Mouse (Mus musculus) embryonic facial prominence, embryonic 12.5 days (tissue): Measurements from ENCODE around the gene Edem1. TPM values are rescaled to one million over a fixed set of nuclear protein-coding genes. Genes with fewer than 3 reads are reported as not detected.
"Not testable (repeated sequence)": the region's sequence is repeated elsewhere in the genome, so short reads cannot be mapped to it uniquely, and the experiment has no call there.

Experiments
- ATAC-seq: fragments of 200-750 bp; cut with Nextera tagmentation; 2 replicates; pipeline ENCODE4 v1.8.0; 2017; ENCODE audit not compliant: insufficient number of reproducible peaks, insufficient read depth, low FRiP score, low TSS enrichment
- H3K27ac ChIP-seq: fragments of 300-500 bp; sonication (generic); 2 replicates; pipeline ENCODE4 v1.5.1; 2016; ENCODE audit warnings: mild to moderate bottlenecking
- H3K27me3 ChIP-seq: fragments of 300-500 bp; sonication (generic); 2 replicates; pipeline ENCODE4 v1.6.1; 2016; ENCODE audit warnings: mild to moderate bottlenecking, moderate library complexity
- H3K36me3 ChIP-seq: fragments of 300-500 bp; sonication (generic); 2 replicates; pipeline ENCODE4 v1.6.1; 2016; ENCODE audit warnings: mild to moderate bottlenecking
- H3K4me1 ChIP-seq: fragments of 300-500 bp; sonication (generic); 2 replicates; pipeline ENCODE4 v1.6.1; 2016
- H3K4me2 ChIP-seq: fragments of 300-500 bp; sonication (generic); replicated peaks from 2 replicates; pipeline ENCODE4 v1.6.1; 2016; ENCODE audit warnings: mild to moderate bottlenecking, moderate library complexity
- H3K4me3 ChIP-seq: fragments of 300-500 bp; sonication (generic); 2 replicates; pipeline ENCODE4 v1.5.1; 2016; ENCODE audit warnings: mild to moderate bottlenecking
- H3K9ac ChIP-seq: fragments of 300-500 bp; sonication (generic); 2 replicates; pipeline ENCODE4 v1.6.1; 2016; ENCODE audit warnings: mild to moderate bottlenecking, moderate library complexity
- H3K9me3 ChIP-seq: fragments of 300-500 bp; sonication (generic); 2 replicates; pipeline ENCODE4 v1.6.1; 2016; ENCODE audit warnings: mild to moderate bottlenecking, moderate library complexity
- WGBS: fragments of 180-500 bp; shearing (Covaris S2); methylation state at CpG from one replicate; pipeline ENCODE4 v1.1.7; 2016; 5-methylcytosine and 5-hydroxymethylcytosine counted together
- polyA plus RNA-seq: library from polyadenylated mRNA; unstranded; fragments of >200 nt; fragmentation: Nextera tagmentation; extraction: Ambion mirVana; gene quantifications from 2 replicates; pipeline ENCODE4 v1.2.1, GENCODE M21; 2016

The Edem1 gene
- polyA plus RNA-seq, 1 experiment from 2014 or later = 26.0 TPM

DNA sequence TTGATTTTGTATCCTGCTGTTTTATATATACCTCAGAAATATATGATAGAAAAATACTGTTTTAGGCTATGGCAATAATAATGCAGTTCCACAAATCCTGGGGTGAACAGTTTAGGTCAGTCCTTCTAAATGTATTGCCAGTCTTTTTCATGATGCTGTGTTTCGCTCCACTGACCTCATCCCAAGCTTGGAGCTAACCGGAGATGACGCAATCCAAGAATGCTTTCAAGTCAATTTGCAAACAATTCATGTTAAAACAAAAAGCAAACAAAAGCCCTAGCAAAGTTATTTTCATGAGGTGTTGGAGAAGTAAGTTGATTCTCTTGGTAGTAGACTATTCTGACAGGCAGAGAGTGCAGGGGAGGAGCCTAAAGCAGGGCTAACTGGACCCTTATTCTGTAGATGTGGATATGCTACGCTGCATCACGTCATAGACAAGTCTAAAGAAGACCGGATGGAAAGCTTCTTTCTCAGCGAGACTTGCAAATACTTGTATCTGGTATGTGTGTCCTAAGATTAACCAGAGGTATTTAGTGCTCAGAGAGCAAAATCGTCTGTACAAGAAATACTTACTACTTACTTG, 23.7 kb downstream of the Edem1 start:
- no peak overlapping the region for H3K27ac ChIP-seq
- no peak overlapping the region for H3K9ac ChIP-seq
- H3K9me3 ChIP-seq = no peaks in the 10 kb centered on the region
- 90% methylated on average over 8 of the region's 8 CpGs for WGBS
- no peak overlapping the region for H3K4me3 ChIP-seq
- H3K27me3 ChIP-seq = no peaks in the 10 kb centered on the region
- no peak for ATAC-seq
- no peaks in the 10 kb centered on the region for H3K4me1 ChIP-seq
- H3K4me2 ChIP-seq = no peak overlapping the region
- peaks cover 60% of the 10 kb centered on the region for H3K36me3 ChIP-seq

DNA sequence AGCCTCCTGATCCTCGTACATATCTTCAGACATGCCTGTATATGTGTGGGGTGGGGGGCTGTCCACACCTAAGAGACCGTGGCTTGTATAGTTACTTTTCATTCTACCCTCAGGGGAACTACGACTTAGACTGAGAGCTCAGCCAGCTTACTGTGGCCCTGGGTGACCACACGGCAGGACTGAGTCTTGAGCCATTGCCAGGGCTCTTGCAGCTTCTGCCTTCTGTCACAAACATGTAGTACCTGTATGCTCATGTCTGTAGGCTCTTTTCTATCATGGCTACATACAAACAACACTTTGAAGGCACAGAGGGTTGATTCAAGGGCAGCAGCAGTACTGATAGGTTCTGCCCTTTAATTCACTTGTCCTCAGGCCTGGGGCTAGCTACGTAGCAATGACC, 24.5 kb downstream of the Edem1 start:
- 87% methylated on average over 5 of the region's 5 CpGs for WGBS
- no peak for ATAC-seq
- peaks cover 60% of the 10 kb centered on the region for H3K36me3 ChIP-seq

DNA sequence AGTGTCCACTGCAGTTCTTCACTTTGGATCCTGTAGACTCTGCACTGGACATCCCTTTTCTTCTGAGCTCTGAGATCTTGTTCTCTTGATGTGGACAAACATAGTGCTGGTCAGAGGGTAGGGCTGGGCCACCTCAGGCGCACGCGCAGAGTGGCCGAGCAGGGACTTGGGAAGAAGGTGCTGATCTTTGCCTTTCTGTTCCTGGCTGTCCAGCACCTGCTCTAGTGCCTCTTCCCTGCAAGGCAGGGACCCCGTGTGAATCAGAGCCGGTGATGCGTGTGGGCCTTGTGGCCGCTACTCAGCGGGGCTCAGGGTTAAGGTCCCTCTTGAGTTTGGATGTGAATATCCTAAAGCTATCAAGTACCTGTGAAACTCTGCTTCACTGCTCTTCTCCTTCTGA, 30.1 kb downstream of the Edem1 start:
- Histone ChIP-seq H3K4me3 (no peak overlapping the region), H3K9me3 (no peaks in the 10 kb centered on the region), H3K27ac (no peak overlapping the region)

More for the DNA sequence above, 24.5 kb downstream of the Edem1 start:
- Histone ChIP-seq H3K4me3 (no peak overlapping the region), H3K4me2 (no peak overlapping the region), H3K9ac (no peak overlapping the region), H3K9me3 (no peaks in the 10 kb centered on the region), H3K4me1 (no peaks in the 10 kb centered on the region), H3K27ac (no peak overlapping the region), H3K27me3 (no peaks in the 10 kb centered on the region)

DNA sequence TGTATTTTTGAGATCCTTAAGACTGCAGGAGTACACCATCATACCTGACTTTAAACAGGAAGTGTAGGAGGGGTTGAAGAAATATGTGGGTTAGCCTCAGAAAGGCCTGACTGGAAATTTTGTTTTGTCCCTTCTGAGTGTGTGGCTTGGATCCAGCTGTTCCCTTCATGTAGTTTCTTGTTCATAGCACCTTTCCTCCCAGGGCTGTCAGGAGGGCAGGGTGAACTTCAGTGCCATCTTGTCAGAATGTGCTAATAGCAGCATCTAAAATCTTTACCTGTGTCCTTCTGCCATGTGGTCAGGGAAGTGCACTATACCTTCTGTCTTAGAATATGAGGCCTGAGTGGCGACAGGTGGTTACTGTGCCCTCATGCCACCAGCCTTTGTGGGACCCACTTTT, 32.8 kb downstream of the Edem1 start:
- H3K9me3 ChIP-seq = no peaks in the 10 kb centered on the region
- H3K36me3 ChIP-seq = no peaks in the 10 kb centered on the region; the same call in 1 of the 2 replicates
- no peaks in the 10 kb centered on the region for H3K27me3 ChIP-seq
- no peak overlapping the region for H3K27ac ChIP-seq
- no peaks in the 10 kb centered on the region for H3K4me1 ChIP-seq
- no peak for ATAC-seq
- no peak overlapping the region for H3K4me3 ChIP-seq
- H3K4me2 ChIP-seq = no peak overlapping the region
- WGBS = 88% methylated on average over 1 of the region's 1 CpGs
- no peak overlapping the region for H3K9ac ChIP-seq

More for the DNA sequence above, 30.1 kb downstream of the Edem1 start:
- Histone ChIP-seq H3K36me3 (peaks cover 20% of the 10 kb centered on the region), H3K27me3 (no peaks in the 10 kb centered on the region), H3K9ac (no peak overlapping the region), H3K4me1 (no peaks in the 10 kb centered on the region), H3K4me2 (no peak overlapping the region)
- ATAC-seq = no peak
- 97% methylated on average over 9 of the region's 9 CpGs for WGBS

DNA sequence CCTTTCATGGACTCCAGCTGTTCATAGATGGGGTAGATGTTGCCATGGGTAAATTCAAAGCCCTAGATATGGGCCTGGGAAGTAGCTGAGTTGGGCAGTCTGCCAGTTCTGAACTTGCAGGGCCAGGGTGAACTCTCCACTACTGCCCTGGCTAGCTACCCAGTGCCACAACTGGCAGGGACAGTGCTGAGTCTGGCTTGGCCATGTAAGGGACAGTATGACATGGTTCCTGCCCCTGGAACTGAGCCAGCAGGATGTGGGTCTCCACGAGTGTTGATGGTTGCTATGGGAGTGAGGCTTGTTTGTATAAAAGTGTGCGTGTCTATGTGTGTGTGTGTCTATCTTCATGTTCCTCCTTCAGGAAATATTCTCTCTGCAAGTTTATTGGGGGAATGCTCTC, 34.1 kb downstream of the Edem1 start:
- H3K27me3 ChIP-seq = no peaks in the 10 kb centered on the region
- H3K9ac ChIP-seq = no peak overlapping the region
- no peaks in the 10 kb centered on the region; the same call in 1 of the 2 replicates for H3K36me3 ChIP-seq
- no peak overlapping the region for H3K27ac ChIP-seq
- WGBS = 94% methylated on average over 2 of the region's 2 CpGs
- no peaks in the 10 kb centered on the region for H3K4me1 ChIP-seq
- no peak overlapping the region for H3K4me2 ChIP-seq
- ATAC-seq = no peak
- no peaks in the 10 kb centered on the region for H3K9me3 ChIP-seq
- no peak overlapping the region for H3K4me3 ChIP-seq

DNA sequence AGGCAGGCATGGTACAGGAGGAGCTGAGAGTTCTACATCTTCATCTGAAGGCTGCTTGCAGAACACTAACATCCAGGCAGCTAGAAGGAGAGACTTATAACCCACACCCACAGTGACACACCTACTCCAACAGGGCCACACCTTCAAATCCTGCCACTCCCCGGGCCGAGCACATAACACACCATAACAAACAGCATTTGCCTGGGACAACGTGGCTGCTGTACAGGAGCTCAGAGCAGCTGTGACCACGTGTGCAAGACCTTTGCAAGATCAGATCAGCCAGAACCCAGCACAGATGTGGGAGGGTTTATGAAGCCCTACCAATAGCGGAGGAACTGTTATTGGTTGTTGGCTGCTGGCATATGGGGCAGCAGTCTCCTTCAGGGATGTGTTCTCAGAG, 37.9 kb downstream of the Edem1 start:
- Histone ChIP-seq H3K9ac (no peak overlapping the region), H3K9me3 (no peaks in the 10 kb centered on the region), H3K36me3 (no peaks in the 10 kb centered on the region; the same call in 1 of the 2 replicates), H3K27ac (no peak overlapping the region), H3K4me3 (no peak overlapping the region), H3K4me1 (no peaks in the 10 kb centered on the region), H3K27me3 (no peaks in the 10 kb centered on the region), H3K4me2 (no peak overlapping the region)
- WGBS = 77% methylated on average over 5 of the region's 5 CpGs
- no peak for ATAC-seq

DNA sequence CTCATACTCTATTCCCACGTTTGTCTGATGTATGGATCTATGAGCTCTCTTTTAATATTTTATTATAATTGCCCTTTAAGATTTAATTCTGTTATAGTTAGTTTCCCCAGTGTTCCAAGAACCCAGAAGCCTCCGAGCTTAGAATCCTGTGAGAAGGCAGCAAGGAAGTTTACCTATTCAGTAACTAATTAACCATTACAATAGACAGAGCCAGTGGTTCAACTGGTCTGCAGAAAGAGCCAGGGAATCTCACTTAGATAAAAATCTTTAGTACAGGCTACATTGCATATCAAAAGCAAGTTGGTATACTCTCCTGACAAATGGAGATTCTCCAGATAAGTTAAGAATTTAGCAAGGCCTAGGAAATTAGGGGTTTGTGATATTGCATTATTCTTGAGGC, 40.6 kb downstream of the Edem1 start:
- H3K4me2 ChIP-seq, H3K4me3 ChIP-seq, H3K27me3 ChIP-seq, ATAC-seq, H3K27ac ChIP-seq, H3K9me3 ChIP-seq, H3K36me3 ChIP-seq, H3K9ac ChIP-seq, H3K4me1 ChIP-seq: not testable (repeated sequence)
- WGBS = 66% methylated on average over 2 of the region's 2 CpGs

DNA sequence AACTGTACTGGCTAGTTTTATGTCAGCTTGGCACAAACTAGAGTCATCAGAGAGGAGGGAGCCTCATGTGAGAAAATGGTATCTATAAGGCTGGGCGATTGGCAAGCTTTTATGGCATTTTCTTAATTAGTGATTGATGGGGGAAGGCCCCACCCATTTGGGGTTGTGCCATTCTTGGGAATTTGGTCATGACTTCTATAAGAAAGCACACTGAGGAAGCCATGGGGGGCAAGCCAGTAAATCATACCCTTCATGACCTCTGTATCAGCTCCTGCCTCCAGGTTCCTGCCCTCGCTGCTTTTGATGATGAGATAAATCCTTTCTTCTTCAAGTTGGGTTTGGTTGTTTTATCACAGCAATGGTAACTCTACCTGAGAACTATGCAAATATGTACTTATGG, 42.0 kb downstream of the Edem1 start:
- H3K4me3 ChIP-seq = no peak overlapping the region
- no peaks in the 10 kb centered on the region for H3K36me3 ChIP-seq
- no peak overlapping the region for H3K27ac ChIP-seq
- ATAC-seq = no peak
- no peak overlapping the region for H3K4me2 ChIP-seq
- H3K27me3 ChIP-seq = no peaks in the 10 kb centered on the region
- H3K4me1 ChIP-seq = no peaks in the 10 kb centered on the region
- 86% methylated on average over 2 of the region's 2 CpGs for WGBS
- no peak overlapping the region for H3K9ac ChIP-seq
- H3K9me3 ChIP-seq = no peaks in the 10 kb centered on the region

DNA sequence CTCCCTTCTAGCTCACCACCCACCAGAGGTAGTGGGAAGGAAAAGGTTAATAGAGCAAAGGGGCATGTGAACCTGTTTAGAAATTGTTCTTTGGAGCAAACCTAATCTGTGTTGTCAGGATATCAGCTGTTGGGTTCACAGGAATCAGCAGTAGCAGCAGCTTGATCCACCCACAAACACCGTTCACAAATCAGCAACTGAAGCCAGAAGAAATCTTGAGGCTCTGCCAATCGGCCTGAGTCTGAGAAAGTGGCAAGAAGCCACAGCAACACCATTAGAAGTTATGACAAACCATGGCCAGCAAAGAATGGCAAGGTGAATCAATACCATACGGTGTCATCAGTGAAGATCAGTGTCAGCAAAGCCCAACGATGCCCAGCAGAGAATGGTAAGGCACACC, 42.8 kb downstream of the Edem1 start:
- H3K27me3 ChIP-seq = no peaks in the 10 kb centered on the region
- no peak overlapping the region for H3K4me3 ChIP-seq
- no peaks in the 10 kb centered on the region for H3K4me1 ChIP-seq
- no peak for ATAC-seq
- no peak overlapping the region for H3K9ac ChIP-seq
- no peak overlapping the region for H3K4me2 ChIP-seq
- H3K9me3 ChIP-seq = no peaks in the 10 kb centered on the region
- H3K27ac ChIP-seq = no peak overlapping the region
- H3K36me3 ChIP-seq = no peaks in the 10 kb centered on the region
- 85% methylated on average over 4 of the region's 4 CpGs for WGBS

DNA sequence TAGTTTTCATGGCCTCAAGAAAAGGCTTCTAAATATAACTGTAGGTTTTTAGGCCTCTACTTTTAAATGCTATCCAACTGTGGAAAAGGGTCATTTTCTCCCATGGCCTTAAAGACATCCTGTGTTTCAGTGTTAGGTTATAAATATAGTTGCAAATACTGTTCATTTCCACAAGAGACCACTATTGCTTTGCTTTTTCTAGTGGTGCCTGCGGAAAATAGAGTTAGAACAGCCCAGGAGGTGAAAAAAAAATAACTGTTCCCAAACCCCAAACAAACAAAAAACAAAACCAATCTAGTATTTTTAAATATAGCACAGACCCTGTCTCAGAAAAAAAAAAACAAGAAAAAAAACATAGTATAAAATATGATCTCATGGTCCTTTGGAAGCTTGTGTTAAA, 46.9 kb downstream of the Edem1 start:
- no peak overlapping the region for H3K4me3 ChIP-seq
- 69% methylated on average over 1 of the region's 1 CpGs for WGBS
- no peak for ATAC-seq
- no peak overlapping the region for H3K27ac ChIP-seq
- H3K36me3 ChIP-seq = no peaks in the 10 kb centered on the region
- H3K27me3 ChIP-seq = no peaks in the 10 kb centered on the region
- no peak overlapping the region for H3K9ac ChIP-seq
- H3K4me1 ChIP-seq = no peaks in the 10 kb centered on the region
- no peak overlapping the region for H3K4me2 ChIP-seq
- no peaks in the 10 kb centered on the region; the same call in 1 of the 2 replicates for H3K9me3 ChIP-seq

DNA sequence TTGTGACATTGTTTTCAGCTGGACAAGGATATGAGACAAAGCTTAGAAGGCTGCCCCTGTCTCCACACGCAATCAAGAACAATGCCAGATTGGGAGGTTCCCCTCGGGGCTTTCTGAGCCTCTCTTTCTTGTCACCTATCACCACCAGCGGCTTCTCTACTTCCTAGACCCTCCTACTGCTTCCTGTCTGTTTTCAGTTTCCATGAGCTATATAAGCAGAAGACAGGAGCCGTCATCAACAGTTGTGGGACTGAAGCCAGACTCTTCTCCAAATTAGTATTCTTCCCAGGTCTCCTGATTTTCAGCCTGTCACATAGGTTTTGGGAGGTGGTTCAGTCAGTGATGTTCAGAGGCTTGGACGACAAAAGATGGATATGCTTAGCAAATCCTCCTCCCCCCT, 47.6 kb downstream of the Edem1 start:
- Histone ChIP-seq H3K27ac (no peak overlapping the region), H3K4me2 (no peak overlapping the region), H3K27me3 (no peaks in the 10 kb centered on the region), H3K4me1 (no peaks in the 10 kb centered on the region), H3K36me3 (no peaks in the 10 kb centered on the region), H3K9ac (no peak overlapping the region), H3K4me3 (no peak overlapping the region), H3K9me3 (no peaks in the 10 kb centered on the region; the same call in 1 of the 2 replicates)
- WGBS = 33% methylated on average over 5 of the region's 5 CpGs
- ATAC-seq = no peak

DNA sequence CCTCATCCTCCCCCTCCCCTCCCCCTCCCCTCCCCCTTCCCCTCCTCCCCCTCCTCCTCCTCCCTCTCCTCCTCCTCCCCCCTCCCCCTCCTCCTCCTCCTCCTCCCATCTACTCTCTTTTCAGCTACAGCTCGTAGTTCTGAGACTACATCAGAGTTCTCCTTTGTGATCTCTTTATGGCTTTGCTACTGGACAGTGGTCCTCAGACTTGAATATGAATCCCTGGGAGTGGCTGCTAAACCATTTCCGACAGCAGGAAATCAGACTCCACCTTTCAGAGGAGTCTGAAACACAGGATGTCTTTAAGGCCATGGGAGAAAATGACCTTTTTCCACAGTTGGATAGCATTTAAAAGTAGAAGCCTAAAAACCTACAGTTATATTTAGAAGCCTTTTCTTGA, 48.0 kb downstream of the Edem1 start:
- ATAC-seq = no peak
- WGBS = 49% methylated on average over 2 of the region's 2 CpGs

More for the DNA sequence above, 48.0 kb downstream of the Edem1 start:
- no peak overlapping the region for H3K9ac ChIP-seq
- no peak overlapping the region for H3K4me2 ChIP-seq
- H3K27ac ChIP-seq = no peak overlapping the region
- H3K4me3 ChIP-seq = no peak overlapping the region
- no peaks in the 10 kb centered on the region; the same call in 1 of the 2 replicates for H3K9me3 ChIP-seq
- H3K4me1 ChIP-seq = no peaks in the 10 kb centered on the region
- H3K36me3 ChIP-seq = no peaks in the 10 kb centered on the region
- no peaks in the 10 kb centered on the region for H3K27me3 ChIP-seq
